ENCODE assay signal across 24 mouse cellular contexts in genomic region chr10:127766564-127766963, GRCm38 (mm10). TPM values are rescaled to one million over a fixed set of nuclear protein-coding genes. Genes with fewer than 3 reads are reported as not detected.
"Had no signal": no experiment of that assay in that cellular context is flagged by ENCODE, and none has a peak within 500 bp of the region (broad histone marks: within the 10 kb centered on the region; RNA-seq: fewer than 3 reads in every experiment).

No protein-coding gene starts in this region.

- H3K36me3 ChIP-seq: intestine, embryonic 15.5 days; lung, embryonic 15.5 days; midbrain, embryonic 10.5 days; midbrain, embryonic 13.5 days; neural tube, embryonic 13.5 days; stomach, embryonic 15.5 days had no signal

- H3K4me3 ChIP-seq: intestine, embryonic 15.5 days; left cerebral cortex, adult 2 months; lung, embryonic 15.5 days; megakaryocyte, embryonic 14.5 days; midbrain, embryonic 10.5 days; midbrain, embryonic 13.5 days; myocyte; neural tube, embryonic 13.5 days; stomach, embryonic 15.5 days had no signal

- DNase-seq: kidney, adult 2 months; layer of hippocampus, postnatal 36 days; lung, adult 18-20 months; lung, postnatal 10 days; lung, postnatal 36 days; retina, postnatal 1 day; right cerebral cortex, postnatal 25 days; spleen, adult 18-20 months; thymus, adult 2 months; thymus, postnatal 14 days; thymus, postnatal 4 days had no signal

- H3K4me2 ChIP-seq: intestine, embryonic 15.5 days; liver, embryonic 11.5 days; lung, embryonic 15.5 days; midbrain, embryonic 13.5 days; neural tube, embryonic 13.5 days; stomach, embryonic 15.5 days had no signal

- ATAC-seq: intestine, embryonic 15.5 days; midbrain, embryonic 13.5 days; midbrain, embryonic 16.5 days had no signal

- H3K27ac ChIP-seq: intestine, embryonic 15.5 days; left cerebral cortex, adult 2 months; liver, embryonic 14.5 days; lung, embryonic 15.5 days; midbrain, embryonic 10.5 days; midbrain, embryonic 13.5 days; neural tube, embryonic 13.5 days; stomach, embryonic 15.5 days had no signal

- H3K27me3 ChIP-seq: intestine, embryonic 15.5 days; lung, embryonic 15.5 days; midbrain, embryonic 13.5 days; neural tube, embryonic 13.5 days; stomach, embryonic 15.5 days had no signal

- H3K9ac ChIP-seq: intestine, embryonic 15.5 days; liver, embryonic 14.5 days; lung, embryonic 15.5 days; midbrain, embryonic 13.5 days; neural tube, embryonic 13.5 days; stomach, embryonic 15.5 days had no signal

- H3K9me3 ChIP-seq: intestine, embryonic 15.5 days; lung, embryonic 15.5 days; midbrain, embryonic 10.5 days; midbrain, embryonic 13.5 days; neural tube, embryonic 13.5 days; stomach, embryonic 15.5 days had no signal

- H3K4me1 ChIP-seq: lung, embryonic 15.5 days; megakaryocyte, embryonic 14.5 days; midbrain, embryonic 10.5 days; midbrain, embryonic 13.5 days; neural tube, embryonic 13.5 days had no signal

RNA-seq across cellular contexts. Expression of gene Rdh16f1, which starts 7.0 kb away (rescaled TPM):
- polyA plus RNA-seq: intestine, embryonic 15.5 days; limb, embryonic 11.5 days; midbrain, embryonic 10.5 days; midbrain, embryonic 13.5 days; neural tube, embryonic 13.5 days; stomach, embryonic 15.5 days; thymus, adult 2 months had no signal

RNA-seq across cellular contexts. Expression of gene Rdh1, which starts 7.0 kb away (rescaled TPM):
- polyA plus RNA-seq: intestine, embryonic 15.5 days; limb, embryonic 11.5 days; lung, embryonic 15.5 days; midbrain, embryonic 16.5 days; neural tube, embryonic 13.5 days had no signal

RNA-seq across cellular contexts. Expression of gene Rdh9, which starts 9.6 kb away (rescaled TPM):
- polyA plus RNA-seq: limb, embryonic 11.5 days; liver, embryonic 11.5 days; lung, embryonic 15.5 days; midbrain, embryonic 16.5 days had no signal
